Mouse (Mus musculus) heart, embryonic 11.5 days (tissue): ENCODE results near the gene Diaph3. TPM values are rescaled to one million over a fixed set of nuclear protein-coding genes. Genes with fewer than 3 reads are reported as not detected.

ENCODE experiments used
- ATAC-seq: fragments of 200-750 bp; cut with Nextera tagmentation; replicated peaks from 2 replicates; pipeline ENCODE4 v1.8.0; 2017; ENCODE audit warnings: moderate library complexity; ENCODE audit not compliant: insufficient number of reproducible peaks, low FRiP score, low TSS enrichment
- H3K27ac ChIP-seq: fragments of 300-500 bp; sonication (generic); 2 replicates; pipeline ENCODE4 v1.5.1; 2014; ENCODE audit warnings: mild to moderate bottlenecking, low read depth, low read length
- H3K27me3 ChIP-seq: fragments of 300-500 bp; sonication (generic); 2 replicates; pipeline ENCODE4 v1.6.1; 2014; ENCODE audit warnings: mild to moderate bottlenecking, low read length, mixed read lengths; ENCODE audit not compliant: control insufficient read depth, insufficient read depth
- H3K36me3 ChIP-seq: fragments of 300-500 bp; sonication (generic); 2 replicates; pipeline ENCODE4 v1.6.1; 2014; ENCODE audit warnings: mild to moderate bottlenecking, low read length, moderate library complexity, mixed read lengths; ENCODE audit not compliant: control insufficient read depth, insufficient read depth
- H3K4me1 ChIP-seq: fragments of 300-500 bp; sonication (generic); 2 replicates; pipeline ENCODE4 v1.6.1; 2014; ENCODE audit warnings: low read length; ENCODE audit not compliant: control insufficient read depth, insufficient read depth
- H3K4me2 ChIP-seq: fragments of 300-500 bp; sonication (generic); 2 replicates; pipeline ENCODE4 v1.6.1; 2014; ENCODE audit warnings: mild to moderate bottlenecking, moderate library complexity
- H3K4me3 ChIP-seq: fragments of 300-500 bp; sonication (generic); 2 replicates; pipeline ENCODE4 v1.5.1; 2014; ENCODE audit warnings: low read depth, low read length
- H3K9ac ChIP-seq: fragments of 300-500 bp; sonication (generic); 2 replicates; pipeline ENCODE4 v1.6.1; 2014; ENCODE audit warnings: mild to moderate bottlenecking, low read depth, low read length, moderate library complexity
- H3K9me3 ChIP-seq: fragments of 300-500 bp; sonication (generic); replicated peaks from 2 replicates; pipeline ENCODE4 v1.6.1; 2016; ENCODE audit warnings: low read length; ENCODE audit not compliant: control insufficient read depth
- WGBS: fragments of 180-500 bp; shearing (Covaris S2); extraction: QIAGEN DNeasy Blood & Tissue Kit; methylation state at CpG from one replicate; pipeline ENCODE4 v1.1.7; 2014; ENCODE audit not compliant: insufficient replicate concordance; 5-methylcytosine and 5-hydroxymethylcytosine counted together
- polyA plus RNA-seq: library from polyadenylated mRNA; unstranded; fragments of >200 nt; fragmentation: Nextera tagmentation; extraction: Ambion mirVana; gene quantifications from 2 replicates; pipeline ENCODE4 v1.2.1, GENCODE M21; 2014

Gene Diaph3
- polyA plus RNA-seq, 1 experiment from 2014 or later: 24.2 TPM

DNA sequence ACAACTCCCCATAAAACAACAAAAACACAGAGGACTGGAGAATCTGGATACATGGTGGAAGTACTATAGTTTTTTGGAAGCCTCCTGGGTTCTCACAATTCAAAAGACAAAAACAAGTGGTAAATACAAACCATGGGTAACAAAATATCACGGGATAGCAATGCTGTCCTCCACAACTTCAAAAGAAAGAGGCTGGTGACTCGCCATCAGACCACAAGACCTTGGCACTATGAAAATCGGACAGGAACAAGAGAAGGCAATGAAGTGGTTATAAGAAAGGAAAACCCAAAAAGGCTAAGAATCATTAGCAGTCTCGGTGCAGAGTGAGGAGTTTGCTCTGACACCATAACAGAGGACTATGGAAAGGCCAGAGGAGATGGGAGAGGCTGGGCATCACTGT is 76.8 kb downstream of the Diaph3 start:
- Histone ChIP-seq H3K4me3 (no peak overlapping the region), H3K27me3 (no peaks in the 10 kb centered on the region), H3K9ac (no peak overlapping the region), H3K36me3 (peaks cover 7% of the 10 kb centered on the region; the same call in 1 of the 2 replicates), H3K4me2 (no peak overlapping the region), H3K9me3 (0 out of 2 replicates have a peak, but pooled peaks cover 2% of the 10 kb centered on the region), H3K4me1 (no peaks in the 10 kb centered on the region), H3K27ac (no peak overlapping the region)
- no peak for ATAC-seq
- WGBS: 89% methylated on average over 4 of the region's 4 CpGs

DNA sequence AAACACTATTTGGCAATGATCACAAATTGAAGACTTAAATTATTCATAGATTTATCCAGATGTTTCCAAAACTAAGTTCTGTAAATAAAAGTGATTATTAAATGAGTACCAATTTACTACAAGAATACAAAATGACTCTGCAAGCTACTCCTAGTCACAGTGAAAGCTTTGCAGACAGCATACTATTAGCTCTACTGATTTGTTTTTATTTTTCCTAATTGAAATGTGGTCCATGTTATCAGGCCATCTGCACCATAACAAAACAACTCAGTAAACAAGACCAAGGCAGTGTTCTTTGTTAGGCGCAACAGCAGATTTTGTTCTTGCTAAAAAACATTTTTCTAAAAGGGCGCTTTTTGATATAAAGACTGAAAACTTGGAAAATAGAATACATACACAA is 84.9 kb downstream of the Diaph3 start:
- Histone ChIP-seq H3K9ac (no peak overlapping the region), H3K27ac (no peak overlapping the region), H3K4me3 (no peak overlapping the region), H3K27me3 (no peaks in the 10 kb centered on the region), H3K4me2 (no peak overlapping the region), H3K36me3 (no peaks in the 10 kb centered on the region), H3K4me1 (no peaks in the 10 kb centered on the region), H3K9me3 (no peaks in the 10 kb centered on the region)
- ATAC-seq: no peak
- WGBS: 100% methylated on average over 2 of the region's 2 CpGs

DNA sequence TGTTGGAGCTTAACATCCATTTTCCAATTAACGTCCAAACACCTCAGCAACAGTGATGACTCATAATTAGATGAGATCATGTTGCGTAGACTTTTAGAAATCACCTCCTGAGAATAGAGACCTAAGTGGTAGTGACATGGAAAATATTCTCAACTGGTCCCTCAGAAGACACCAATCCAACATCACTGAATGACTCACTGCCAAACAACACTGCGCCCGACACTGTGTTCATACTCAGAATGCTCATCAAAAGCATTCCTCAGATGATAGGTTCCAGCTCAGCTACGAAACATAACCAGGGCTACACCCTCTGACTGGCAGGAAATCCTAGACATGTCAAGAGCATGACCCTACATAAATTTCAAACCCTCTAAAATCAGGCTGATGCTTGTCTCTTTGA is 89.8 kb downstream of the Diaph3 start:
- Histone ChIP-seq H3K27ac (no peak overlapping the region), H3K27me3 (no peaks in the 10 kb centered on the region), H3K4me3 (no peak overlapping the region), H3K36me3 (no peaks in the 10 kb centered on the region), H3K9me3 (no peaks in the 10 kb centered on the region), H3K9ac (no peak overlapping the region), H3K4me2 (no peak overlapping the region), H3K4me1 (no peaks in the 10 kb centered on the region)
- WGBS: 68% methylated on average over 5 of the region's 5 CpGs
- 0 out of 2 replicates have a peak, but pooled peaks have one; percentile 49 for ATAC-seq

DNA sequence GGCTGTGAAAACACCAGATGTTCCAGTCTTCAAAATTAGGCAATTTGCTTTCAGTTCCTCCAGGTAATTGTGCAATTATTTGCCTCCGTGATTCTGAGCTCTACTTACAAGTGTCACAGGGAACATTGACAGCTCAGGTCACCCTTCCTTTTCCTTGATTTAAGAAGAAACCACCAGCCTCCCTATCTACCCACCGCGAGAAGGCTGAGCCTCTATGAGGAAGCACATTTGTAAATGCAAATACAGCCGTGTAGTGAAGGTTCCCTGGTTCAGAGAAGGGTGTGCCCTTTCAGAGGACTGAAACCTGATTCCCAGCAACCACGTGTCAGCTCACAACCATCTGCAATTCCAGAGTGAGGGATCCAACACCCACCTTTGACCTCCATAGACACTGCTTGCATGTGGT is 96.6 kb downstream of the Diaph3 start:
- Histone ChIP-seq H3K4me1 (no peaks in the 10 kb centered on the region), H3K36me3 (no peaks in the 10 kb centered on the region), H3K27ac (no peak overlapping the region), H3K27me3 (no peaks in the 10 kb centered on the region), H3K9ac (no peak overlapping the region), H3K9me3 (no peaks in the 10 kb centered on the region), H3K4me2 (no peak overlapping the region), H3K4me3 (no peak overlapping the region)
- no peak for ATAC-seq
- 44% methylated on average over 5 of the region's 5 CpGs for WGBS

DNA sequence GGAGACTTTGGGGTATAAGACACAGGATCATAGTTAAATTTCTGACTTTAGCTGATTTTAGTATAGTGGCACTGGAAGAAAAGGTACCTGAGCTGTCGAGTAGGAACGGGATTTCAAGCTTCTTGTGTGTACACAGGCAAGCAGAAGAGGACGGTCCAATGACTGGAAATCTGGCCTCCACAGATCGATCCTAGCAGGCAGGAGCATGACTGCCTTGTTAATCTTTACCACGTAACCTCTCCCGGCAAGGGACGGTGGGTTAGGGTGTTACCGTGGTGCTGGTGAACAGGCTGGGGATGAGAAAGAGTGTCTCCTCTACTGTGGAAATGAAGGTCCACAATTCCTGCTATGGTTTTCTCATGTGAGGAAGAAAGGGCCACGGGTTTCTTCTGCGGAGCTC is 120.8 kb downstream of the Diaph3 start:
- H3K4me2 ChIP-seq: no peak overlapping the region
- no peaks in the 10 kb centered on the region for H3K4me1 ChIP-seq
- H3K36me3 ChIP-seq: no peaks in the 10 kb centered on the region
- no peak for ATAC-seq
- WGBS: 94% methylated on average over 10 of the region's 10 CpGs
- no peak overlapping the region for H3K4me3 ChIP-seq
- H3K9ac ChIP-seq: no peak overlapping the region
- no peaks in the 10 kb centered on the region for H3K9me3 ChIP-seq
- no peak overlapping the region for H3K27ac ChIP-seq
- no peaks in the 10 kb centered on the region for H3K27me3 ChIP-seq

DNA sequence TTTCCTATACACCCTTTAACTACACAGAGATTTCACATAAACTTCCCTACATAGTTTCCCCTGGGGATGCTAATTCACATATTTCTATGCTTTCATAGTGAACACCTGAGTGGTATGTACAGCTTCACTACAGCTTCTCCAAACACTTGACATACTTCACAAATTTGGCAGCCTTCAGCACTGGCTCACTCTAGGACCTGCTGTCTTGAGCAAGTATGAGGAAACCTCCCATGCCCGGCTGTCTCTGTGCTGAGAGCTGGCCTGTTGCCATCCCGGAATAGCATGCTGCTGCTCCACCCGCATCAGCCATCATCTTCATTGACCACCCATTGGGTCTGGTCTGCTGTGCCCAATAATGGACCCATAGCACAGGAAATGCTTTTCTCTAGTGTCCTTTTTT is 121.3 kb downstream of the Diaph3 start:
- WGBS: 77% methylated on average over 3 of the region's 3 CpGs
- Histone ChIP-seq H3K4me1 (no peaks in the 10 kb centered on the region), H3K4me3 (no peak overlapping the region), H3K9me3 (no peaks in the 10 kb centered on the region), H3K36me3 (no peaks in the 10 kb centered on the region), H3K27me3 (no peaks in the 10 kb centered on the region), H3K4me2 (no peak overlapping the region), H3K27ac (no peak overlapping the region), H3K9ac (no peak overlapping the region)
- ATAC-seq: no peak

DNA sequence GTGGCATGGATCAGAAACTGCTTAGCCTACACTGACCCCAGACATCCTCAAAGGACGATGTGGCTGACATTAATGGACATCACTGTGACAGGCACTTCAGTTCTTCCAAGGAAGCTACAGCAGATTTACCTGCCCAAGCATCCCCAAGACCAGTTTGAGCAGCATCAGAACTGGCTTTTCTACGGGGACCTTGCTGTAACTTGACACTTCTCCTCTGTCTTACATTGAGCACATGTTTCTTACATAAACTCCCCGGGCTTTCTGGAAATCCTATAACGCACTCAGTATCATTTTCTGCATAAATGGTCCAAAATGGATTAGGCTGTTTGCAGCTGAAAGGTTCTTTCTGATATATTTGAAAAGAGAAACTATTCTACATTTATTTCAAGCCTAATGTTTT is 143.7 kb downstream of the Diaph3 start:
- no peaks in the 10 kb centered on the region for H3K4me1 ChIP-seq
- no peak overlapping the region for H3K4me2 ChIP-seq
- H3K36me3 ChIP-seq: no peaks in the 10 kb centered on the region
- WGBS: 78% methylated on average over 4 of the region's 4 CpGs
- no peak overlapping the region for H3K27ac ChIP-seq
- ATAC-seq: no peak
- H3K27me3 ChIP-seq: no peaks in the 10 kb centered on the region
- no peak overlapping the region for H3K4me3 ChIP-seq
- H3K9me3 ChIP-seq: no peaks in the 10 kb centered on the region
- H3K9ac ChIP-seq: no peak overlapping the region

DNA sequence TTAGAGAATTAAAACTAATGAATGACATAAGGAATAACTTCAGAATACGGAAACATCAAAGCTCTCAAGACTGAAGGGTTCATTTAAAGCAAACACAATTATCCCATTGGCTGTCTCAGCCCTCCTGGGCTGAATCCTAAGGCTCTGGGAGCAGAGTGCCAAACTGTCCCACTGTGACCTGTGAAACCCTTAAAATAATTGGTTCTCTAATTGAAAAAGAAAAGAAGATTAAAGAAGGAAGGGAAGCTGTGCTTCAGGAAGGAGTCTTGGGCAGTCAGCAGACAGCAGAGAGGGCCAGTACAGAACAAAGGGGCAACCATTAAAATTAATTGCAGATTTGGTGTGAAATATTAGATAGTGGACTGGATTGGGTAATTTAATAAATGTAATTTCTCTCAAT is 189.9 kb downstream of the Diaph3 start:
- H3K27me3 ChIP-seq: no peaks in the 10 kb centered on the region
- no peak overlapping the region for H3K9ac ChIP-seq
- no peak overlapping the region for H3K27ac ChIP-seq
- 76% methylated on average over 1 of the region's 1 CpGs for WGBS
- H3K4me2 ChIP-seq: no peak overlapping the region
- ATAC-seq: no peak
- no peaks in the 10 kb centered on the region for H3K9me3 ChIP-seq
- no peak overlapping the region for H3K4me3 ChIP-seq
- H3K36me3 ChIP-seq: no peaks in the 10 kb centered on the region
- no peaks in the 10 kb centered on the region for H3K4me1 ChIP-seq

DNA sequence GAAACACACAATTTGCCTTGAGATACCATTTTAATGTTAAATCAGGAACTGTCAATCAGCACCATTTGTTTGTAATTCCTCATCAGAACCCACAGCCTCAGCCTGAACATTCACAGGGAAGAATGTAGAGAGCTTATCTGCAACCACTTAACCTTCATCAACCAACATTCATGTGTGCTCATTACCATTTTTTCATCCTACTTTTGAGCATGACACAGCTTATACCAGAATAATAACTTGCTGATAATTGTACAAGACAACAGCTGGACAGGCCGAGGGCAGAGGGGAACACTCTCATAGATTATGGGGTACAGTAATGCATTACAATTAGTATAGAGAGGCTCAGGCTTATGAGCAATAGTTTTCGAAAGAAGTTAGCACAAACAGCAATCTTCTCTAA is 203.1 kb downstream of the Diaph3 start:
- Histone ChIP-seq H3K4me1 (no peaks in the 10 kb centered on the region), H3K4me3 (no peak overlapping the region), H3K9ac (no peak overlapping the region), H3K27me3 (no peaks in the 10 kb centered on the region), H3K36me3 (no peaks in the 10 kb centered on the region), H3K9me3 (no peaks in the 10 kb centered on the region), H3K27ac (no peak overlapping the region), H3K4me2 (no peak overlapping the region)
- ATAC-seq: no peak
- WGBS: 82% methylated on average over 2 of the region's 2 CpGs
